Mouse (Mus musculus) kidney, adult 2 months (tissue): Measurements from ENCODE around the gene Sf3a2.

Experiments used
- CTCF ChIP-seq: fragments of 200-500 bp; conservative IDR thresholded peaks from 2 replicates; pipeline ENCODE4 v1.5.1; 2011; ENCODE audit warnings: low read depth, mild to moderate bottlenecking, control low read depth, low read length, moderate library complexity, mixed read lengths; ENCODE audit not compliant: insufficient read depth, insufficient read length
- POLR2A ChIP-seq: fragments of 200-500 bp; IDR thresholded peaks from one replicate; pipeline ENCODE4 v1.6.1; 2011; ENCODE audit warnings: low read depth, low read length, control low read depth

- TF ChIP-seq CTCF (no peak), POLR2A (no peak)
Observed at GRCm38 (mm10) chr10:80843087-80843930, 45.3 kb downstream of the Sf3a2 start.
